Mouse (Mus musculus) liver, adult 2 months (tissue): ENCODE results near the gene Tmem117.

Experiments used
- CTCF ChIP-seq: fragments of 200-500 bp; IDR thresholded peaks from 2 replicates; pipeline ENCODE4 v1.5.1; 2011; ENCODE audit warnings: low read depth, low read length, control low read depth
- POLR2A ChIP-seq: fragments of 200-500 bp; IDR thresholded peaks from 2 replicates; pipeline ENCODE4 v1.6.1; 2011; ENCODE audit warnings: low read length, control low read depth; ENCODE audit not compliant: insufficient read depth; ENCODE audit errors: extremely low read depth

DNA sequence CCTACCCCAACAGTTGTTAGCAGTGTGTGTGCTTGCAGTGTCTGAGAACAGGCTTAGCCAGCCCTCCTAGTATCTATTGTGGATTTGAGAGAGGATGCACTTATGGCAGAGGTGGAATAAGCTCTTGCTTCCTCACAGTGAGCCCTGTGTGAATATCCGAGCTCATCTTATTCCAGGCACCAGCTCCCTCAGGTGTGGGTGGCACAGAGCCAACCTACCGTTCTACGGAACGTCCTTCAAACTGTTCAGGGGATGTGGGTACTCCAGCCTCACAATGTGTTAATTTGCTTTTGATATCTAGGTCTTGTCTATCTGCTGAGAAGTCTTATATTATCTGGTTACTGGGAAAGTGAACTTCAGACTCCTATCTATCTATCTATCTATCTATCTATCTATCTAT is 209.6 kb downstream of the Tmem117 start:
- TF ChIP-seq POLR2A (no peak), CTCF (no peak)
